Mouse (Mus musculus) limb, embryonic 13.5 days (tissue): Measurements from ENCODE around the gene Mlkl. TPM values are rescaled to one million over a fixed set of nuclear protein-coding genes. Genes with fewer than 3 reads are reported as not detected.
"Not testable (repeated sequence)": the region's sequence is repeated elsewhere in the genome, so short reads cannot be mapped to it uniquely, and the experiment has no call there.

Experiments used
- ATAC-seq: fragments of 200-750 bp; cut with Nextera tagmentation; 2 replicates; pipeline ENCODE4 v1.8.0; 2017; ENCODE audit warnings: low read depth, moderate number of reproducible peaks, moderate TSS enrichment; ENCODE audit not compliant: low FRiP score
- H3K27ac ChIP-seq: fragments of 300-500 bp; sonication (generic); 2 replicates; pipeline ENCODE4 v1.5.1; 2015; ENCODE audit warnings: inconsistent platforms, mild to moderate bottlenecking, moderate library complexity
- H3K27me3 ChIP-seq: fragments of 300-500 bp; sonication (generic); 2 replicates; pipeline ENCODE4 v1.6.1; 2015; ENCODE audit warnings: mild to moderate bottlenecking, inconsistent platforms
- H3K36me3 ChIP-seq: fragments of 300-500 bp; sonication (generic); 2 replicates; pipeline ENCODE4 v1.6.1; 2015; ENCODE audit warnings: inconsistent platforms, mild to moderate bottlenecking, moderate library complexity
- H3K4me1 ChIP-seq: fragments of 300-500 bp; sonication (generic); 2 replicates; pipeline ENCODE4 v1.6.1; 2015; ENCODE audit warnings: inconsistent platforms
- H3K4me2 ChIP-seq: fragments of 300-500 bp; sonication (generic); replicated peaks from 2 replicates; pipeline ENCODE4 v1.6.1; 2015; ENCODE audit warnings: inconsistent platforms, mild to moderate bottlenecking, moderate library complexity
- H3K4me3 ChIP-seq: fragments of 300-500 bp; sonication (generic); 2 replicates; pipeline ENCODE4 v1.5.1; 2015; ENCODE audit warnings: moderate library complexity, mild to moderate bottlenecking, inconsistent platforms
- H3K9ac ChIP-seq: fragments of 300-500 bp; sonication (generic); 2 replicates; pipeline ENCODE4 v1.6.1; 2015; ENCODE audit warnings: mild to moderate bottlenecking, inconsistent platforms
- H3K9me3 ChIP-seq: fragments of 300-500 bp; sonication (generic); 2 replicates; pipeline ENCODE4 v1.6.1; 2016; ENCODE audit warnings: inconsistent platforms
- WGBS: fragments of 180-500 bp; shearing (Covaris S2); methylation state at CpG from one replicate; pipeline ENCODE4 v1.1.7; 2015; 5-methylcytosine and 5-hydroxymethylcytosine counted together
- polyA plus RNA-seq: library from polyadenylated mRNA; unstranded; fragments of >200 nt; fragmentation: Nextera tagmentation; extraction: Ambion mirVana; gene quantifications from 2 replicates; pipeline ENCODE4 v1.2.1, GENCODE M21; 2015

Gene Mlkl
- polyA plus RNA-seq, 1 experiment from 2014 or later: 0.47 TPM

GRCm38 (mm10) chr8:111282093-111282492 lies 55.9 kb downstream of the Mlkl start:
- H3K36me3 ChIP-seq: peaks cover 92% of the 10 kb centered on the region
- WGBS: 92% methylated on average over 3 of the region's 3 CpGs

GRCm38 (mm10) chr8:111268277-111268676 lies 69.7 kb downstream of the Mlkl start:
- Histone ChIP-seq H3K27ac (no peak overlapping the region), H3K4me2 (no peak overlapping the region), H3K36me3 (peaks cover 21% of the 10 kb centered on the region), H3K4me1 (no peaks in the 10 kb centered on the region), H3K9me3 (peaks cover 11% of the 10 kb centered on the region; the same call in 1 of the 2 replicates), H3K9ac (no peak overlapping the region), H3K4me3 (no peak overlapping the region), H3K27me3 (no peaks in the 10 kb centered on the region)
- ATAC-seq: no peak
- WGBS: 77% methylated on average over 2 of the region's 2 CpGs

More at GRCm38 (mm10) chr8:111282093-111282492, 55.9 kb downstream of the Mlkl start:
- Histone ChIP-seq H3K4me1 (no peaks in the 10 kb centered on the region), H3K4me3 (no peak overlapping the region), H3K27ac (no peak overlapping the region), H3K27me3 (no peaks in the 10 kb centered on the region), H3K9me3 (no peaks in the 10 kb centered on the region), H3K9ac (no peak overlapping the region), H3K4me2 (no peak overlapping the region)
- no peak for ATAC-seq

- H3K4me1 ChIP-seq, ATAC-seq, H3K27ac ChIP-seq, H3K9ac ChIP-seq, H3K4me2 ChIP-seq, H3K27me3 ChIP-seq, H3K4me3 ChIP-seq: not testable (repeated sequence)
- H3K36me3 ChIP-seq: peaks cover 10% of the 10 kb centered on the region
- peaks cover 11% of the 10 kb centered on the region; the same call in 1 of the 2 replicates for H3K9me3 ChIP-seq
- whole genome bisulfite sequencing: 68% methylated on average over 7 of the region's 7 CpGs
Observed at GRCm38 (mm10) chr8:111266161-111266560, 71.8 kb downstream of the Mlkl start.

- WGBS: 68% methylated on average over 2 of the region's 2 CpGs
- Histone ChIP-seq H3K27me3 (no peaks in the 10 kb centered on the region), H3K27ac (no peak overlapping the region), H3K9me3 (peaks cover 11% of the 10 kb centered on the region; the same call in 1 of the 2 replicates), H3K36me3 (peaks cover under 1% of the 10 kb centered on the region; the same call in 1 of the 2 replicates), H3K9ac (no peak overlapping the region), H3K4me1 (peaks cover 5% of the 10 kb centered on the region; the same call in 1 of the 2 replicates), H3K4me3 (no peak overlapping the region), H3K4me2 (no peak overlapping the region)
- no peak for ATAC-seq
Observed at GRCm38 (mm10) chr8:111264693-111265220, 73.2 kb downstream of the Mlkl start.

- H3K27me3 ChIP-seq: no peaks in the 10 kb centered on the region
- H3K9me3 ChIP-seq: peaks cover 11% of the 10 kb centered on the region; the same call in 1 of the 2 replicates
- H3K27ac ChIP-seq: no peak overlapping the region
- no peak overlapping the region for H3K4me3 ChIP-seq
- peaks cover 11% of the 10 kb centered on the region for H3K4me1 ChIP-seq
- H3K9ac ChIP-seq: no peak overlapping the region
- no peak for ATAC-seq
- 87% methylated on average over 4 of the region's 4 CpGs for WGBS
- H3K36me3 ChIP-seq: no peaks in the 10 kb centered on the region
- no peak overlapping the region for H3K4me2 ChIP-seq
Observed at GRCm38 (mm10) chr8:111261981-111262381, 76.0 kb downstream of the Mlkl start.

Other genes starting within 250 kb of the Mlkl start
- not detected in 2 replicates for gene Clec18a, start 245.8 kb downstream of the Mlkl start, polyA plus RNA-seq
- gene Pdpr, start 243.5 kb downstream of the Mlkl start, polyA plus RNA-seq: 11.4 and 12.8 TPM in 2 replicates
- 81.7 and 83.1 TPM in 2 replicates for gene Glg1, start 79.0 kb downstream of the Mlkl start, polyA plus RNA-seq
- gene Rfwd3, start 38.0 kb downstream of the Mlkl start, polyA plus RNA-seq: 49.2 and 56.9 TPM in 2 replicates
- gene Fa2h, start 55.6 kb upstream of the Mlkl start, polyA plus RNA-seq: not detected in 2 replicates
- gene Wdr59, start 183.9 kb upstream of the Mlkl start, polyA plus RNA-seq: 7.9 and 8.5 TPM in 2 replicates
- 34.5 and 34.6 TPM in 2 replicates for gene Znrf1, start 197.9 kb upstream of the Mlkl start, polyA plus RNA-seq